Mouse (Mus musculus): ENCODE results near the gene Flt3l.

- TF ChIP-seq CTCF (IDR thresholded peaks at IDR 0.05) (peak; percentile 45), EP300 (IDR thresholded peaks at IDR 0.05) (no peak)
Observed at GRCm38 (mm10) chr7:45086084-45086483, 50.1 kb downstream of the Flt3l start.

All from lung, postnatal 0 days (tissue).